Mouse (Mus musculus): ENCODE data around the gene Cys1. TPM values are rescaled to one million over a fixed set of nuclear protein-coding genes. Genes with fewer than 3 reads are reported as not detected.
A peak's percentile ranks its signal among the peaks of the same experiment; 100 is the strongest.

Cys1 gene
- total and polyA plus RNA-seq, 2 experiments from 2014 or later: 0.85 to 3.8 TPM

GRCm38 (mm10) chr12:24697484-24698204 is 16.0 kb upstream of the Cys1 start:
- H3K4me1 ChIP-seq (ENCODE audit: control insufficient read depth, insufficient read depth): no peaks in the 10 kb centered on the region
- H3K4me3 ChIP-seq (ENCODE audit: low read depth, low read length): no peak overlapping the region
- 55% methylated on average over 8 of the region's 8 CpGs for WGBS
- H3K9me3 ChIP-seq (replicated peaks; ENCODE audit: control insufficient read depth, low read length): no peaks in the 10 kb centered on the region
- no peaks in the 10 kb centered on the region for H3K36me3 ChIP-seq (replicated peaks; ENCODE audit: control insufficient read depth, insufficient read depth, low read length)
- H3K27me3 ChIP-seq (ENCODE audit: control insufficient read depth, insufficient read depth, low read length): 0 out of 2 replicates have a peak, but pooled peaks cover 3% of the 10 kb centered on the region
- no peak for TF ChIP-seq EP300 (IDR thresholded peaks at IDR 0.05; ENCODE audit: low read depth)
- TF ChIP-seq CTCF (IDR thresholded peaks at IDR 0.05; ENCODE audit: low read depth): no peak
- no peak overlapping the region for H3K27ac ChIP-seq (ENCODE audit: low read depth)
- H3K9ac ChIP-seq (replicated peaks; ENCODE audit: low read depth, low read length): no peak overlapping the region
- no peak for ATAC-seq (ENCODE audit: insufficient read depth, low read depth)
- no peak overlapping the region for H3K4me2 ChIP-seq (ENCODE audit: low read depth, low read length)
- DNase-seq (ENCODE audit: low spot score): no peak

- WGBS: 37% methylated on average over 16 of the region's 16 CpGs
These were observed 15.2 kb upstream of the Cys1 start for GRCm38 (mm10) chr12:24696500-24697483.

GRCm38 (mm10) chr12:24690351-24690750 is 8.7 kb upstream of the Cys1 start:
- Histone ChIP-seq H3K9me3 (replicated peaks; ENCODE audit: control insufficient read depth, low read length) (no peaks in the 10 kb centered on the region), H3K4me3 (ENCODE audit: low read depth, low read length) (no peak overlapping the region), H3K9ac (replicated peaks; ENCODE audit: low read depth, low read length) (no peak overlapping the region), H3K27ac (ENCODE audit: low read depth) (no peak overlapping the region), H3K27me3 (ENCODE audit: control insufficient read depth, insufficient read depth, low read length) (peaks cover 3% of the 10 kb centered on the region; the same call in 1 of the 2 replicates), H3K36me3 (replicated peaks; ENCODE audit: control insufficient read depth, insufficient read depth, low read length) (no peaks in the 10 kb centered on the region), H3K4me2 (ENCODE audit: low read depth, low read length) (no peak overlapping the region), H3K4me1 (ENCODE audit: control insufficient read depth, insufficient read depth) (no peaks in the 10 kb centered on the region)
- WGBS: 83% methylated on average over 3 of the region's 3 CpGs
- TF ChIP-seq EP300 (IDR thresholded peaks at IDR 0.05; ENCODE audit: low read depth): no peak
- TF ChIP-seq CTCF (IDR thresholded peaks at IDR 0.05; ENCODE audit: low read depth): no peak
- no peak for DNase-seq (ENCODE audit: low spot score)
- ATAC-seq (ENCODE audit: insufficient read depth, low read depth): no peak

More at GRCm38 (mm10) chr12:24696500-24697483, 15.2 kb upstream of the Cys1 start:
- ATAC-seq (ENCODE audit: insufficient read depth, low read depth): peak; percentile 90
- no peak for TF ChIP-seq EP300 (IDR thresholded peaks at IDR 0.05; ENCODE audit: low read depth)
- TF ChIP-seq CTCF (IDR thresholded peaks at IDR 0.05; ENCODE audit: low read depth): peak; percentile 99
- H3K9me3 ChIP-seq (replicated peaks; ENCODE audit: control insufficient read depth, low read length): no peaks in the 10 kb centered on the region
- H3K27ac ChIP-seq (ENCODE audit: low read depth): no peak overlapping the region
- H3K27me3 ChIP-seq (ENCODE audit: control insufficient read depth, insufficient read depth, low read length): 0 out of 2 replicates have a peak, but pooled peaks cover 3% of the 10 kb centered on the region
- no peak overlapping the region for H3K9ac ChIP-seq (replicated peaks; ENCODE audit: low read depth, low read length)
- H3K4me3 ChIP-seq (ENCODE audit: low read depth, low read length): no peak overlapping the region
- no peaks in the 10 kb centered on the region for H3K4me1 ChIP-seq (ENCODE audit: control insufficient read depth, insufficient read depth)
- DNase-seq (ENCODE audit: low spot score): peak; percentile 73
- H3K4me2 ChIP-seq (ENCODE audit: low read depth, low read length): no peak overlapping the region
- no peaks in the 10 kb centered on the region for H3K36me3 ChIP-seq (replicated peaks; ENCODE audit: control insufficient read depth, insufficient read depth, low read length)

- Histone ChIP-seq H3K9me3 (replicated peaks; ENCODE audit: control insufficient read depth, low read length) (no peaks in the 10 kb centered on the region), H3K4me1 (ENCODE audit: control insufficient read depth, insufficient read depth) (peaks cover 5% of the 10 kb centered on the region), H3K36me3 (replicated peaks; ENCODE audit: control insufficient read depth, insufficient read depth, low read length) (no peaks in the 10 kb centered on the region), H3K4me3 (ENCODE audit: low read depth, low read length) (no peak overlapping the region), H3K9ac (replicated peaks; ENCODE audit: low read depth, low read length) (no peak overlapping the region), H3K4me2 (ENCODE audit: low read depth, low read length) (no peak overlapping the region), H3K27me3 (ENCODE audit: control insufficient read depth, insufficient read depth, low read length) (peaks cover 3% of the 10 kb centered on the region; the same call in 1 of the 2 replicates), H3K27ac (ENCODE audit: low read depth) (no peak overlapping the region)
- 62% methylated on average over 11 of the region's 11 CpGs for WGBS
- ATAC-seq (ENCODE audit: insufficient read depth, low read depth) (no peak), DNase-seq (ENCODE audit: low spot score) (no peak)
- TF ChIP-seq EP300 (IDR thresholded peaks at IDR 0.05; ENCODE audit: low read depth): no peak
- TF ChIP-seq CTCF (IDR thresholded peaks at IDR 0.05; ENCODE audit: low read depth): no peak
These were observed 5.2 kb upstream of the Cys1 start for GRCm38 (mm10) chr12:24686696-24687346.

GRCm38 (mm10) chr12:24686038-24686695 is 4.6 kb upstream of the Cys1 start:
- H3K9ac ChIP-seq (replicated peaks; ENCODE audit: low read depth, low read length): no peak overlapping the region
- 75% methylated on average over 6 of the region's 6 CpGs for WGBS
- H3K36me3 ChIP-seq (replicated peaks; ENCODE audit: control insufficient read depth, insufficient read depth, low read length): no peaks in the 10 kb centered on the region
- H3K27ac ChIP-seq (ENCODE audit: low read depth): no peak overlapping the region
- H3K4me3 ChIP-seq (ENCODE audit: low read depth, low read length): no peak overlapping the region
- no peak for TF ChIP-seq EP300 (IDR thresholded peaks at IDR 0.05; ENCODE audit: low read depth)
- no peak for TF ChIP-seq CTCF (IDR thresholded peaks at IDR 0.05; ENCODE audit: low read depth)
- H3K9me3 ChIP-seq (replicated peaks; ENCODE audit: control insufficient read depth, low read length): no peaks in the 10 kb centered on the region
- peaks cover 3% of the 10 kb centered on the region; the same call in 1 of the 2 replicates for H3K27me3 ChIP-seq (ENCODE audit: control insufficient read depth, insufficient read depth, low read length)
- peaks cover 11% of the 10 kb centered on the region for H3K4me1 ChIP-seq (ENCODE audit: control insufficient read depth, insufficient read depth)
- H3K4me2 ChIP-seq (ENCODE audit: low read depth, low read length): no peak overlapping the region
- DNase-seq (ENCODE audit: low spot score) (no peak), ATAC-seq (ENCODE audit: insufficient read depth, low read depth) (no peak)

Measured in heart, postnatal 0 days (tissue).